Mouse (Mus musculus): ENCODE results near the gene Hist1h4m. TPM values are rescaled to one million over a fixed set of nuclear protein-coding genes. Genes with fewer than 3 reads are reported as not detected.

Hist1h4m gene
- total and polyA plus RNA-seq, 3 experiments, result 1.6 to 18.2 (median 12.8) TPM

- peaks cover 0 to 29% of the 10 kb centered on the region in 2 experiments; a peak in 3 of 4 replicates for H3K4me1 ChIP-seq (ENCODE audit: control insufficient read depth in 1 of 2, insufficient read depth in 2 of 2)
- peak within 1 kb of the TSS; percentile 94 for H3K27ac ChIP-seq (ENCODE audit: insufficient read depth, low read depth)
- H3K9ac ChIP-seq (ENCODE audit: insufficient read depth, low read depth), result peak within 1 kb of the TSS; percentile 83
- TF ChIP-seq NELFE (IDR thresholded peaks at IDR 0.05; ENCODE audit: low read depth, low read length) (peak; percentile 99), SMC3 (IDR thresholded peaks at IDR 0.05; ENCODE audit: low read depth, low read length) (no peak), IRF4 (IDR thresholded peaks at IDR 0.05; ENCODE audit: low read depth, low read length) (no peak), POLR2AphosphoS2 (IDR thresholded peaks at IDR 0.05; ENCODE audit: low read depth, low read length) (peak; percentile 62), CHD2 (IDR thresholded peaks at IDR 0.05; ENCODE audit: low read length) (peak; percentile 79), BHLHE40 (IDR thresholded peaks at IDR 0.05; ENCODE audit: low read depth, low read length) (no peak), TCF12 (IDR thresholded peaks at IDR 0.05; ENCODE audit: low read depth, low read length) (peak; percentile 77), UBTF (IDR thresholded peaks at IDR 0.05; ENCODE audit: low read depth, low read length) (0 out of 2 replicates have a peak, but pooled peaks have one; percentile 72), MAFK (IDR thresholded peaks at IDR 0.05; ENCODE audit: insufficient replicate concordance, low read length) (peak; percentile 62; the same call in 1 of the 2 replicates), CHD1 (IDR thresholded peaks at IDR 0.05; ENCODE audit: low read depth, low read length) (peak; percentile 70; the same call in 1 of the 2 replicates), ZMIZ1 (IDR thresholded peaks at IDR 0.05; ENCODE audit: low read depth, low read length) (peak; percentile 99), ZNF384 (IDR thresholded peaks at IDR 0.05; ENCODE audit: low read depth, low read length) (no peak), TBP (conservative IDR thresholded peaks at IDR 0.05; ENCODE audit: low read depth, low read length) (peak; percentile 99), HCFC1 (IDR thresholded peaks at IDR 0.05; ENCODE audit: low read depth, low read length) (peak; percentile 35), POLR2A (IDR thresholded peaks at IDR 0.05; ENCODE audit: low read depth, low read length) (peak; percentile 97)
- in situ Hi-C loops (cut with MboI; ENCODE audit: low pct_ligation_motif_present, low pct_unique_long_range_greater_than_20kb, low sequenced_read_pairs), result no loop called here
- dilution Hi-C loops (cut with MboI; ENCODE audit: extremely low pct_ligation_motif_present, extremely low pct_unique_long_range_greater_than_20kb, low sequenced_read_pairs), result no loop called here
- H3K79me2 ChIP-seq (replicated peaks; ENCODE audit: control insufficient read depth, extremely low read depth, insufficient read depth, poor library complexity, severe bottlenecking), result no peaks in the 10 kb centered on the region
- H3K4me3 ChIP-seq (replicated peaks in 1 of 3; ENCODE audit: low read depth in 2 of 3, low read length in 2 of 3, poor library complexity in 1 of 3), result peak within 1 kb of the TSS; percentile 29 to 59 (median 43)
- no peaks in the 10 kb centered on the region for H3K9me3 ChIP-seq (replicated peaks; ENCODE audit: low read length)
- peak within 1 kb of the TSS; percentile 72 for H3K4me2 ChIP-seq (ENCODE audit: insufficient read depth, low read depth, poor library complexity, severe bottlenecking)
- no peaks in the 10 kb centered on the region for H3K36me3 ChIP-seq (replicated peaks in 1 of 2; ENCODE audit: control insufficient read depth in 1 of 2, insufficient read depth in 1 of 2, low read length in 1 of 2)
- peak; percentile 92 for DNase-seq (ENCODE audit: extremely low read depth)
- no peaks in the 10 kb centered on the region for H3K27me3 ChIP-seq (replicated peaks)
Observed at GRCm38 (mm10) chr13:21783255-21783617, 28.3 kb upstream of the Hist1h4m start, which contains the start of gene Hist1h3i. TSS of gene Hist1h3i (minus strand) at chr13:21783370.

GRCm38 (mm10) chr13:21783734-21784161 is 27.8 kb upstream of the Hist1h4m start:
- DNase-seq (ENCODE audit: extremely low read depth), result peak; percentile 65
- no peaks in the 10 kb centered on the region for H3K79me2 ChIP-seq (replicated peaks; ENCODE audit: control insufficient read depth, extremely low read depth, insufficient read depth, poor library complexity, severe bottlenecking)
- H3K27me3 ChIP-seq (replicated peaks), result no peaks in the 10 kb centered on the region
- peak overlapping the region; percentile 37 for H3K9ac ChIP-seq (ENCODE audit: insufficient read depth, low read depth)
- no peak for TF ChIP-seq PAX5 (IDR thresholded peaks at IDR 0.05; ENCODE audit: low read length)
- TF ChIP-seq IRF4 (IDR thresholded peaks at IDR 0.05; ENCODE audit: low read depth, low read length), result peak; percentile 34; the same call in 1 of the 2 replicates
- peak; percentile 40; the same call in 1 of the 2 replicates for TF ChIP-seq ZNF384 (IDR thresholded peaks at IDR 0.05; ENCODE audit: low read depth, low read length)
- peak; percentile 97 for TF ChIP-seq E2F4 (IDR thresholded peaks at IDR 0.05; ENCODE audit: insufficient replicate concordance, low read depth, low read length)
- H3K4me1 ChIP-seq (ENCODE audit: control insufficient read depth in 1 of 2, insufficient read depth in 2 of 2), result peaks cover 0 to 33% of the 10 kb centered on the region in 2 experiments; a peak in 3 of 4 replicates
- no peaks in the 10 kb centered on the region for H3K36me3 ChIP-seq (replicated peaks in 1 of 2; ENCODE audit: control insufficient read depth in 1 of 2, insufficient read depth in 1 of 2, low read length in 1 of 2)
- H3K4me2 ChIP-seq (ENCODE audit: insufficient read depth, low read depth, poor library complexity, severe bottlenecking), result peak overlapping the region; percentile 72
- dilution Hi-C loops (cut with MboI; ENCODE audit: extremely low pct_ligation_motif_present, extremely low pct_unique_long_range_greater_than_20kb, low sequenced_read_pairs), result no loop called here
- no peaks in the 10 kb centered on the region for H3K9me3 ChIP-seq (replicated peaks; ENCODE audit: low read length)
- H3K27ac ChIP-seq (ENCODE audit: insufficient read depth, low read depth), result peak overlapping the region; percentile 85
- H3K4me3 ChIP-seq (replicated peaks in 1 of 3; ENCODE audit: low read depth in 2 of 3, low read length in 2 of 3, poor library complexity in 1 of 3), result peak overlapping the region in 1 of 3 experiments; percentile 25
- in situ Hi-C loops (cut with MboI; ENCODE audit: low pct_ligation_motif_present, low pct_unique_long_range_greater_than_20kb, low sequenced_read_pairs), result no loop called here
